Mouse (Mus musculus) forebrain, postnatal 0 days (tissue): ENCODE measurements at regions not wholly inside any gene's neighbourhood (a gene's known extent, or its start where the extent isn't known, plus 50 kb on each side); places are given as distances from the start of the nearest gene placed in this dataset.
"Not testable (repeated sequence)": the region's sequence is repeated elsewhere in the genome, so short reads cannot be mapped to it uniquely, and the experiment has no call there.

Experiments used
- ATAC-seq: fragments of 200-750 bp; cut with Nextera tagmentation; 2 replicates; pipeline ENCODE4 v1.8.0; 2017; ENCODE audit warnings: mild to moderate bottlenecking, moderate library complexity
- DNase-seq: peaks from one replicate; pipeline ENCODE4 v3.0.0-alpha.2; 2015
- H3K27ac ChIP-seq: fragments of 300-500 bp; sonication (generic); 2 replicates; pipeline ENCODE4 v1.5.1; 2014; ENCODE audit warnings: low read depth, mild to moderate bottlenecking, antibody characterized with exemption, low read length, moderate library complexity, mixed read lengths
- H3K27me3 ChIP-seq: fragments of 300-500 bp; sonication (generic); 2 replicates; pipeline ENCODE4 v1.6.1; 2014; ENCODE audit warnings: mild to moderate bottlenecking, low read length, mixed read lengths; ENCODE audit not compliant: insufficient read depth
- H3K36me3 ChIP-seq: fragments of 300-500 bp; sonication (generic); 2 replicates; pipeline ENCODE4 v1.6.1; 2014; ENCODE audit warnings: mild to moderate bottlenecking, moderate library complexity; ENCODE audit not compliant: insufficient read depth
- H3K4me1 ChIP-seq: fragments of 300-500 bp; sonication (generic); 2 replicates; pipeline ENCODE4 v1.6.1; 2014; ENCODE audit warnings: antibody characterized with exemption; ENCODE audit not compliant: insufficient read depth
- H3K4me2 ChIP-seq: fragments of 300-500 bp; sonication (generic); 2 replicates; pipeline ENCODE4 v1.6.1; 2014; ENCODE audit warnings: low read depth, mild to moderate bottlenecking, moderate library complexity
- H3K4me3 ChIP-seq: fragments of 300-500 bp; sonication (generic); 2 replicates; pipeline ENCODE4 v1.5.1; 2014; ENCODE audit warnings: low read depth, low read length, mixed read lengths
- H3K9ac ChIP-seq: fragments of 300-500 bp; sonication (generic); 2 replicates; pipeline ENCODE4 v1.6.1; 2014; ENCODE audit warnings: mild to moderate bottlenecking
- H3K9me3 ChIP-seq: fragments of 300-500 bp; sonication (generic); 2 replicates; pipeline ENCODE4 v1.6.1; 2016; ENCODE audit warnings: low read length
- CTCF ChIP-seq: sonication (generic); IDR thresholded peaks from 2 replicates; pipeline ENCODE4 v1.5.1; 2016; ENCODE audit warnings: antibody characterized with exemption, control low read depth, low read depth
- WGBS: fragments of 180-500 bp; shearing (Covaris S2); extraction: QIAGEN DNeasy Blood & Tissue Kit; methylation state at CpG from one replicate; pipeline ENCODE4 v1.1.7; 2014; 5-methylcytosine and 5-hydroxymethylcytosine counted together

- DNase-seq = no peak
These were observed 98.4 kb downstream of the Gm5426 start for GRCm38 (mm10) chr10:96234564-96235412.

GRCm38 (mm10) chr10:96236031-96236430 lies 99.6 kb downstream of the Gm5426 start:
- WGBS = 84% methylated on average over 4 of the region's 4 CpGs

More at GRCm38 (mm10) chr10:96234564-96235412, 98.4 kb downstream of the Gm5426 start:
- WGBS = 68% methylated on average over 10 of the region's 10 CpGs
- ATAC-seq = no peak
- no peaks in the 10 kb centered on the region for H3K36me3 ChIP-seq
- H3K9ac ChIP-seq = no peak overlapping the region
- no peak overlapping the region for H3K4me2 ChIP-seq
- H3K4me1 ChIP-seq = no peaks in the 10 kb centered on the region
- TF ChIP-seq CTCF = no peak
- H3K27me3 ChIP-seq = no peaks in the 10 kb centered on the region
- no peak overlapping the region for H3K4me3 ChIP-seq
- no peaks in the 10 kb centered on the region for H3K9me3 ChIP-seq
- no peak overlapping the region for H3K27ac ChIP-seq

GRCm38 (mm10) chr10:96236777-96237373 lies 100.5 kb downstream of the Gm5426 start:
- Histone ChIP-seq H3K9me3 (no peaks in the 10 kb centered on the region), H3K27ac (no peak overlapping the region), H3K27me3 (no peaks in the 10 kb centered on the region), H3K4me1 (no peaks in the 10 kb centered on the region), H3K4me3 (no peak overlapping the region), H3K36me3 (no peaks in the 10 kb centered on the region), H3K9ac (no peak overlapping the region), H3K4me2 (no peak overlapping the region)
- ATAC-seq (no peak), DNase-seq (no peak)
- no peak for TF ChIP-seq CTCF
- WGBS = 92% methylated on average over 6 of the region's 6 CpGs

More at GRCm38 (mm10) chr10:96236031-96236430, 99.6 kb downstream of the Gm5426 start:
- not testable (repeated sequence) for DNase-seq, ATAC-seq, H3K9me3 ChIP-seq, H3K4me1 ChIP-seq, H3K27ac ChIP-seq, H3K27me3 ChIP-seq, H3K36me3 ChIP-seq, H3K4me2 ChIP-seq, H3K4me3 ChIP-seq, H3K9ac ChIP-seq

- no peak for TF ChIP-seq CTCF
- Histone ChIP-seq H3K4me1 (no peaks in the 10 kb centered on the region), H3K4me2 (no peak overlapping the region), H3K36me3 (no peaks in the 10 kb centered on the region), H3K4me3 (no peak overlapping the region), H3K27ac (no peak overlapping the region), H3K27me3 (no peaks in the 10 kb centered on the region), H3K9me3 (no peaks in the 10 kb centered on the region), H3K9ac (no peak overlapping the region)
- 92% methylated on average over 5 of the region's 5 CpGs for WGBS
- ATAC-seq = no peak
- no peak for DNase-seq
These were observed 101.2 kb downstream of the Gm5426 start for GRCm38 (mm10) chr10:96237572-96238130.

- H3K9ac ChIP-seq = no peak overlapping the region
- H3K4me3 ChIP-seq = no peak overlapping the region
- no peaks in the 10 kb centered on the region for H3K27me3 ChIP-seq
- no peak overlapping the region for H3K4me2 ChIP-seq
- 80% methylated on average over 4 of the region's 4 CpGs for WGBS
- DNase-seq (no peak), ATAC-seq (no peak)
- no peaks in the 10 kb centered on the region for H3K4me1 ChIP-seq
- no peaks in the 10 kb centered on the region for H3K36me3 ChIP-seq
- no peak overlapping the region for H3K27ac ChIP-seq
- H3K9me3 ChIP-seq = no peaks in the 10 kb centered on the region
- no peak for TF ChIP-seq CTCF
These were observed 101.8 kb downstream of the Gm5426 start for GRCm38 (mm10) chr10:96238251-96238650.

- DNase-seq = no peak
- Histone ChIP-seq H3K9ac (no peak overlapping the region), H3K36me3 (no peaks in the 10 kb centered on the region), H3K4me3 (no peak overlapping the region), H3K4me1 (no peaks in the 10 kb centered on the region), H3K4me2 (no peak overlapping the region), H3K27me3 (no peaks in the 10 kb centered on the region), H3K27ac (no peak overlapping the region), H3K9me3 (no peaks in the 10 kb centered on the region)
- TF ChIP-seq CTCF = no peak
- WGBS = 90% methylated on average over 3 of the region's 3 CpGs
- ATAC-seq = no peak
These were observed 102.4 kb downstream of the Gm5426 start for GRCm38 (mm10) chr10:96238850-96239249.

- no peak for ATAC-seq
- Histone ChIP-seq H3K4me1 (no peaks in the 10 kb centered on the region), H3K4me2 (no peak overlapping the region), H3K27me3 (no peaks in the 10 kb centered on the region), H3K4me3 (no peak overlapping the region), H3K36me3 (no peaks in the 10 kb centered on the region), H3K27ac (no peak overlapping the region), H3K9ac (no peak overlapping the region), H3K9me3 (no peaks in the 10 kb centered on the region)
- 92% methylated on average over 4 of the region's 4 CpGs for WGBS
- DNase-seq = no peak
- TF ChIP-seq CTCF = no peak
These were observed 104.2 kb downstream of the Gm5426 start for GRCm38 (mm10) chr10:96240591-96240990.
